ENCODE assay signal across 8 mouse cellular contexts in genomic region chr1:177257178-177258033, GRCm38 (mm10). TPM values are rescaled to one million over a fixed set of nuclear protein-coding genes. Genes with fewer than 3 reads are reported as not detected.
A peak's percentile ranks its signal among the peaks of the same experiment; 100 is the strongest.
DNase-seq lines count a peak whose midpoint lies in the region; ATAC-seq and TF ChIP-seq lines count a peak whose summit lies in the region.

No protein-coding gene starts in this region.

- H3K27me3 ChIP-seq in embryonic facial prominence, embryonic 15.5 days: no peaks in the 10 kb centered on the region
- peaks cover 3% of the 10 kb centered on the region; the same call in 1 of the 2 replicates for H3K27me3 ChIP-seq in kidney, embryonic 14.5 days (ENCODE audit: control insufficient read depth, insufficient read depth, low read length)
- H3K27me3 ChIP-seq in limb, embryonic 15.5 days: no peaks in the 10 kb centered on the region
- H3K27me3 ChIP-seq in midbrain, postnatal 0 days (ENCODE audit: insufficient read depth, low read length): no peaks in the 10 kb centered on the region

- peak overlapping the region; percentile 89 for H3K4me2 ChIP-seq in embryonic facial prominence, embryonic 15.5 days (replicated peaks)
- H3K4me2 ChIP-seq in kidney, embryonic 14.5 days (replicated peaks; ENCODE audit: low read depth, low read length): peak overlapping the region; percentile 87
- peak overlapping the region; percentile 91 for H3K4me2 ChIP-seq in limb, embryonic 15.5 days
- H3K4me2 ChIP-seq in midbrain, postnatal 0 days (ENCODE audit: low read depth, low read length, poor library complexity, severe bottlenecking): peak overlapping the region; percentile 93

- peak; percentile 79 for DNase-seq in 3T3-L1 (ENCODE audit: low read depth, low spot score)
- peak; percentile 67 to 72 for DNase-seq in adrenal gland, postnatal 36 days
- DNase-seq in heart, adult 9 months (ENCODE audit: low spot score in 2 of 2): peak; percentile 56 to 66
- DNase-seq in midbrain, postnatal 0 days (ENCODE audit: low spot score): peak; percentile 82
- peak; percentile 27 to 41 for DNase-seq in spleen, postnatal 14 days (ENCODE audit: low spot score in 2 of 2)

- peak overlapping the region; percentile 92 for H3K27ac ChIP-seq in embryonic facial prominence, embryonic 15.5 days (replicated peaks)
- H3K27ac ChIP-seq in kidney, embryonic 14.5 days (ENCODE audit: low read depth, low read length): peak overlapping the region; percentile 97
- peak overlapping the region; percentile 93 for H3K27ac ChIP-seq in limb, embryonic 15.5 days
- H3K27ac ChIP-seq in midbrain, postnatal 0 days (ENCODE audit: low read depth, low read length): peak overlapping the region; percentile 98

- WGBS in embryonic facial prominence, embryonic 15.5 days: under 1% methylated on average over 81 of the region's 86 CpGs
- WGBS in kidney, embryonic 14.5 days: under 1% methylated on average over 77 of the region's 86 CpGs
- under 1% methylated on average over 57 of the region's 86 CpGs for WGBS in limb, embryonic 15.5 days
- under 1% methylated on average over 27 of the region's 86 CpGs for WGBS in midbrain, postnatal 0 days

- peak; percentile 35; the same call in 1 of the 2 replicates for ATAC-seq in embryonic facial prominence, embryonic 15.5 days (ENCODE audit: insufficient number of reproducible peaks, low FRiP score, low TSS enrichment, low read depth)
- peak; percentile 74 for ATAC-seq in kidney, embryonic 14.5 days (ENCODE audit: low FRiP score, low TSS enrichment)
- no peak for ATAC-seq in limb, embryonic 15.5 days (ENCODE audit: insufficient number of reproducible peaks, low FRiP score, low TSS enrichment, low read depth)
- ATAC-seq in midbrain, postnatal 0 days (ENCODE audit: low FRiP score): peak; percentile 75

- no peaks in the 10 kb centered on the region for H3K36me3 ChIP-seq in embryonic facial prominence, embryonic 15.5 days
- no peaks in the 10 kb centered on the region for H3K36me3 ChIP-seq in kidney, embryonic 14.5 days (ENCODE audit: control insufficient read depth, insufficient read depth, low read length)
- H3K36me3 ChIP-seq in limb, embryonic 15.5 days: no peaks in the 10 kb centered on the region
- no peaks in the 10 kb centered on the region for H3K36me3 ChIP-seq in midbrain, postnatal 0 days (ENCODE audit: insufficient read depth, low read length)

- H3K4me3 ChIP-seq in embryonic facial prominence, embryonic 15.5 days (replicated peaks): peak overlapping the region; percentile 83
- peak overlapping the region; percentile 93 for H3K4me3 ChIP-seq in kidney, embryonic 14.5 days (ENCODE audit: low read length)
- peak overlapping the region; percentile 85 for H3K4me3 ChIP-seq in limb, embryonic 15.5 days
- peak overlapping the region; percentile 96 for H3K4me3 ChIP-seq in midbrain, postnatal 0 days (ENCODE audit: low read depth, low read length)

- H3K9ac ChIP-seq in embryonic facial prominence, embryonic 15.5 days: peak overlapping the region; percentile 63
- peak overlapping the region; percentile 88 for H3K9ac ChIP-seq in kidney, embryonic 14.5 days (ENCODE audit: low read depth, low read length)
- peak overlapping the region; percentile 67 for H3K9ac ChIP-seq in limb, embryonic 15.5 days
- H3K9ac ChIP-seq in midbrain, postnatal 0 days (replicated peaks; ENCODE audit: low read length, poor library complexity, severe bottlenecking): peak overlapping the region; percentile 98

- H3K4me1 ChIP-seq in embryonic facial prominence, embryonic 15.5 days: 0 out of 2 replicates have a peak, but pooled peaks cover 5% of the 10 kb centered on the region
- 0 out of 2 replicates have a peak, but pooled peaks cover 4% of the 10 kb centered on the region for H3K4me1 ChIP-seq in kidney, embryonic 14.5 days (ENCODE audit: control insufficient read depth, insufficient read depth, low read length)
- peaks cover 11% of the 10 kb centered on the region; the same call in 1 of the 2 replicates for H3K4me1 ChIP-seq in limb, embryonic 15.5 days
- no peaks in the 10 kb centered on the region for H3K4me1 ChIP-seq in midbrain, postnatal 0 days (ENCODE audit: insufficient read depth, low read length)

- TF ChIP-seq CTCF in midbrain, postnatal 0 days (IDR thresholded peaks at IDR 0.05): no peak

- no peaks in the 10 kb centered on the region for H3K9me3 ChIP-seq in embryonic facial prominence, embryonic 15.5 days (replicated peaks)
- H3K9me3 ChIP-seq in kidney, embryonic 14.5 days (ENCODE audit: control insufficient read depth, low read length): no peaks in the 10 kb centered on the region
- H3K9me3 ChIP-seq in limb, embryonic 15.5 days: no peaks in the 10 kb centered on the region
- H3K9me3 ChIP-seq in midbrain, postnatal 0 days (ENCODE audit: low read length): no peaks in the 10 kb centered on the region

RNA-seq across cellular contexts. Expression of gene Akt3, which starts 0.6 kb away (rescaled TPM):
- 10 to 100 TPM; 28.3 to 29.6 TPM for total RNA-seq in adrenal gland, postnatal 36 days (2021)
- polyA plus RNA-seq in embryonic facial prominence, embryonic 15.5 days (2015; fragmentation: Nextera tagmentation; extraction: Ambion mirVana): 5.2 and 6.0 TPM in 2 replicates
- polyA plus RNA-seq in kidney, embryonic 14.5 days (2014; fragmentation: Nextera tagmentation; extraction: Ambion mirVana): 5.7 and 7.7 TPM in 2 replicates
- 4.7 and 4.8 TPM in 2 replicates for polyA plus RNA-seq in limb, embryonic 15.5 days (2015; fragmentation: Nextera tagmentation; extraction: Ambion mirVana)
- 92.6 and 94.8 TPM in 2 replicates for total RNA-seq in midbrain, postnatal 0 days (2014; rRNA removed)
- 12.7 and 14.5 TPM in 2 replicates for polyA plus RNA-seq in midbrain, postnatal 0 days (2015; fragmentation: Nextera tagmentation; extraction: Ambion mirVana)
